Mouse (Mus musculus) olfactory bulb, adult 2 months (tissue): ENCODE measurements around the gene E330021D16Rik. TPM values are rescaled to one million over a fixed set of nuclear protein-coding genes. Genes with fewer than 3 reads are reported as not detected.

ENCODE experiments used
- H3K27ac ChIP-seq: fragments of 200-500 bp; 2 replicates; pipeline ENCODE4 v1.5.1; 2012; ENCODE audit warnings: low read depth, low read length; ENCODE audit not compliant: insufficient read depth
- H3K4me1 ChIP-seq: fragments of 200-500 bp; 2 replicates; pipeline ENCODE4 v1.6.1; 2012; ENCODE audit warnings: low read length; ENCODE audit not compliant: control insufficient read depth, insufficient read depth
- H3K4me3 ChIP-seq: fragments of 200-500 bp; 2 replicates; pipeline ENCODE4 v1.5.1; 2012; ENCODE audit warnings: mild to moderate bottlenecking, low read depth, low read length, moderate library complexity; ENCODE audit not compliant: insufficient read depth
- CTCF ChIP-seq: fragments of 200-500 bp; IDR thresholded peaks from 2 replicates; pipeline ENCODE4 v1.5.1; 2012; ENCODE audit warnings: low read depth, mild to moderate bottlenecking, low read length, moderate library complexity; ENCODE audit not compliant: insufficient read depth
- POLR2A ChIP-seq: fragments of 200-500 bp; IDR thresholded peaks from 2 replicates; pipeline ENCODE4 v1.6.1; 2012; ENCODE audit warnings: mild to moderate bottlenecking, low read depth, low read length, moderate library complexity; ENCODE audit not compliant: insufficient read depth
- WGBS: fragments of 180-500 bp; shearing (Covaris S2); methylation state at CpG from one replicate; pipeline ENCODE4 v1.1.7; 2018; 5-methylcytosine and 5-hydroxymethylcytosine counted together
- polyA plus RNA-seq: library from polyadenylated mRNA; stranded (reverse); fragments of >200 nt; gene quantifications from 2 replicates; pipeline ENCODE4 v1.2.4, GENCODE M21; 2012; ENCODE audit warnings: low replicate concordance; ENCODE audit not compliant: missing spikeins, insufficient read depth, insufficient read length

The E330021D16Rik gene
- polyA plus RNA-seq, 1 experiment: not detected

- Histone ChIP-seq H3K4me1 (peaks cover under 1% of the 10 kb centered on the region; the same call in 1 of the 2 replicates), H3K4me3 (no peak overlapping the region), H3K27ac (no peak overlapping the region)
- no peak for TF ChIP-seq POLR2A
- no peak for TF ChIP-seq CTCF
- 23% methylated on average over 5 of the region's 5 CpGs for WGBS
Observed at GRCm38 (mm10) chr6:136358471-136358870, 56.9 kb downstream of the E330021D16Rik start.

DNA sequence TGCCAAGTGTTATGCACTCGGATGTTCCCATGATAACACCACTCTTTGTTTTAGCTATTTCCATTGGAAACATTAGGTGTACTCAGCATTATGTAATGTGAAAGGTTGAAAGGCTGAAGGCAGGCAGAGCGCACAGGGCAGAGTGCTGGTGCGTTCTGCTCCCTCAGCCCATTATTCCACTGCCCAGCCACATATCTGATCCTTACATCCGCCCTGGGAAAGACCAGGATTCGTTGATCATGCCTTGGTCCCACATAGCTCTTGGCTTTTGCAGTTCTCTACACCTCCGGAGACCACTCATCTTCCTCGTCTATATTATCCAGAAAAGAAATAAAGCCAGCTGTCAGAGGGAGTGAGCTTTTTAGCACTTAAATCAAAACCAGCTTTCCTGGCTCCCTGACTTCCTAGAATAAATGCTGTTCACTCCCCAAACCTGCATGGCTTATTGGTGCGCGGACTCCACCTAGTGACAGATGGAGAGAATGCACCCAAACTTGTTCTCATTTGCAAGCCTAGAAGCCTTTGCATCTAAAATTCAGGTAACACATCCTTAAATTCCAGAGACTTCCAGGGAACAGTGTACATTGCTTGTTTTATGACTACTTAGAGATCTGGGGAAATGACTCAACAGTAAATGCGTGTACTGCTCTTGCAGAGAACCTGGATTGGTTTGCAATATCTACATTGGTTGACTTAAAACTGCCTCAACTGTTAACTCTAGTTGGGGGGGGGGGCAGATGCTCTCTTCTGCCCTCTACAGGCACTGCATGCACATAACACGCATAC is 61.8 kb downstream of the E330021D16Rik start:
- Histone ChIP-seq H3K4me3 (no peak overlapping the region), H3K4me1 (peaks cover 2% of the 10 kb centered on the region; the same call in 1 of the 2 replicates), H3K27ac (no peak overlapping the region)
- TF ChIP-seq CTCF: no peak
- no peak for TF ChIP-seq POLR2A
- WGBS: 33% methylated on average over 11 of the region's 11 CpGs

Other genes with a start within 250 kb of the E330021D16Rik start
- gene Grin2b, start 242.1 kb downstream of the E330021D16Rik start, polyA plus RNA-seq: 76.8 and 120 TPM in 2 replicates
- not detected in 2 replicates for gene Gm8994, start 88.0 kb downstream of the E330021D16Rik start, polyA plus RNA-seq
- 143 TPM in 1 of 2 replicates, not detected in the other for gene Atf7ip, start 90.6 kb upstream of the E330021D16Rik start, polyA plus RNA-seq
- not detected in 2 replicates for gene Plbd1, start 246.4 kb upstream of the E330021D16Rik start, polyA plus RNA-seq